Mouse (Mus musculus) layer of hippocampus, adult 6 months (tissue): ENCODE data around the gene Deup1. TPM values are rescaled to one million over a fixed set of nuclear protein-coding genes. Genes with fewer than 3 reads are reported as not detected.

Experiments
- long read RNA-seq, 2 experiments: library from polyadenylated mRNA; unstranded; transcript quantifications; one replicate each; pipeline ENCODE4 v2.0.0; 2019 to 2020
- polyA plus RNA-seq: library from polyadenylated mRNA; unstranded; fragments of <200 nt; fragmentation: Nextera tagmentation; gene quantifications from 2 replicates; pipeline ENCODE4 v1.2.3, GENCODE M21; 2021

The Deup1 gene
- 0.33 and 0.49 TPM in 2 replicates for polyA plus RNA-seq
- long read RNA-seq, experiment 1, partial matches to known transcripts = 0 of 1 reads
- long read RNA-seq, experiment 1, other reads (novel, unspliced or antisense) = 1 of 1 reads
- long read RNA-seq, experiment 2, partial matches to known transcripts = 1 of 4 reads
- long read RNA-seq, experiment 2, other reads (novel, unspliced or antisense) = 3 of 4 reads

GRCm38 (mm10) chr9:15627785-15628287 lies at the start of gene Deup1:
TSS of gene Deup1 (minus strand) at chr9:15627933.

Other genes with a start within 250 kb of the Deup1 start
- 0.31 and 0.54 TPM in 2 replicates for gene Smco4, start 134.5 kb downstream of the Deup1 start, polyA plus RNA-seq
- 17.3 and 20.6 TPM in 2 replicates for gene Slc36a4, start 81.8 kb upstream of the Deup1 start, polyA plus RNA-seq
- gene Mtnr1b, start 246.6 kb upstream of the Deup1 start, polyA plus RNA-seq = not detected in 2 replicates